Mouse (Mus musculus) hindbrain, embryonic 15.5 days (tissue): ENCODE results near the gene Lrmda. TPM values are rescaled to one million over a fixed set of nuclear protein-coding genes. Genes with fewer than 3 reads are reported as not detected.

ENCODE experiments used
- ATAC-seq: fragments of 200-750 bp; cut with Nextera tagmentation; 2 replicates; pipeline ENCODE4 v1.8.0; 2017; ENCODE audit warnings: low read depth, moderate number of reproducible peaks, moderate TSS enrichment; ENCODE audit not compliant: low FRiP score
- H3K27ac ChIP-seq: fragments of 300-500 bp; sonication (generic); replicated peaks from 2 replicates; pipeline ENCODE4 v1.5.1; 2015; ENCODE audit warnings: mild to moderate bottlenecking, inconsistent platforms
- H3K27me3 ChIP-seq: fragments of 300-500 bp; sonication (generic); 2 replicates; pipeline ENCODE4 v1.6.1; 2015; ENCODE audit warnings: control low read depth, inconsistent platforms
- H3K36me3 ChIP-seq: fragments of 300-500 bp; sonication (generic); 2 replicates; pipeline ENCODE4 v1.6.1; 2015; ENCODE audit warnings: control low read depth, inconsistent platforms
- H3K4me1 ChIP-seq: fragments of 300-500 bp; sonication (generic); replicated peaks from 2 replicates; pipeline ENCODE4 v1.6.1; 2015; ENCODE audit warnings: control low read depth, inconsistent platforms
- H3K4me2 ChIP-seq: fragments of 300-500 bp; sonication (generic); 2 replicates; pipeline ENCODE4 v1.6.1; 2015; ENCODE audit warnings: moderate library complexity, mild to moderate bottlenecking, inconsistent platforms
- H3K4me3 ChIP-seq: fragments of 300-500 bp; sonication (generic); 2 replicates; pipeline ENCODE4 v1.5.1; 2015; ENCODE audit warnings: mild to moderate bottlenecking, inconsistent platforms
- H3K9ac ChIP-seq: fragments of 300-500 bp; sonication (generic); 2 replicates; pipeline ENCODE4 v1.6.1; 2015; ENCODE audit warnings: inconsistent platforms
- H3K9me3 ChIP-seq: fragments of 300-500 bp; sonication (generic); 2 replicates; pipeline ENCODE4 v1.6.1; 2016; ENCODE audit warnings: control low read depth, inconsistent platforms
- WGBS: fragments of 180-500 bp; shearing (Covaris S2); methylation state at CpG from one replicate; pipeline ENCODE4 v1.1.7; 2015; 5-methylcytosine and 5-hydroxymethylcytosine counted together
- polyA plus RNA-seq: library from polyadenylated mRNA; unstranded; fragments of >200 nt; fragmentation: Nextera tagmentation; extraction: Ambion mirVana; gene quantifications from 2 replicates; pipeline ENCODE4 v1.2.1, GENCODE M21; 2015

Gene Lrmda
- polyA plus RNA-seq, 1 experiment from 2014 or later: 0.23 TPM

- Histone ChIP-seq H3K36me3 (no peaks in the 10 kb centered on the region), H3K9ac (no peak overlapping the region), H3K4me1 (no peaks in the 10 kb centered on the region), H3K27me3 (no peaks in the 10 kb centered on the region), H3K4me2 (no peak overlapping the region), H3K9me3 (no peaks in the 10 kb centered on the region), H3K27ac (no peak overlapping the region), H3K4me3 (no peak overlapping the region)
- no peak for ATAC-seq
- 83% methylated on average over 3 of the region's 3 CpGs for WGBS
Observed at GRCm38 (mm10) chr14:22329191-22329590, 309.7 kb downstream of the Lrmda start.

DNA sequence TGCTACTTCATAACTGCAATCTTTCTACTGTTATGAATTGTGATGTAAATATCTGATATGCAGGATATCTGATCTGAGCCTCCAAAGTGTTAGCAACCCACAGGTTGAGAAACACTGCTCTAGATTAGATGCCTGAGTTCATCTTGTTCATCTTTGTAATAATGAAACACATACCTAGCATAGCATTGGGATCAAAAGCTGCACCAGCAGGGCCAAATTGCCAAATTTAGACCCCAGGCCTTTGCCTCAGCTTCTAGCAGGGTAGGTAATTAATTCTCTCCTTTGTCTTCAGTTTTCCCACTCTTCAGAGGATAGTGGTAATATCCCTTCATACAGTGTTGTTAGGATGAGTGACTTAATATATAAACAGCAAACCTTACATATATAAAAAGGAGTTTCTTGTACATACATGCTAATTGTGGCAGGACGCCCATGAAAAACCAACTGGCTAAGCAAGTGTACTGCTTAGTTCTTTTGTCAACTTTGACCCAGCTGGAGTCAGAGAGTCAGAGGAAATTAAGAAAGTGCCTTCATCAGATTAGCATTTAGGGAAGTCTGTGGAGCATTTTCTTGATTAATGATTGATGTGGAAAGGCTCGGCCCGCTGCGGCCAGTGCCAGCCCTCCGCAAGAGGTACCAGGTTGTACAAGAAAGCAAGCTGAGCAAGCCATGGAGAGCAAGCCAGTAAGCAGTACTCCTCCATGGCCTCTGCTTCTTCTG is 315.7 kb downstream of the Lrmda start:
- no peak overlapping the region for H3K9ac ChIP-seq
- no peak for ATAC-seq
- H3K27me3 ChIP-seq: no peaks in the 10 kb centered on the region
- 91% methylated on average over 5 of the region's 5 CpGs for WGBS
- H3K4me2 ChIP-seq: no peak overlapping the region
- H3K4me3 ChIP-seq: no peak overlapping the region
- H3K36me3 ChIP-seq: no peaks in the 10 kb centered on the region
- H3K9me3 ChIP-seq: no peaks in the 10 kb centered on the region
- no peaks in the 10 kb centered on the region for H3K4me1 ChIP-seq
- no peak overlapping the region for H3K27ac ChIP-seq

GRCm38 (mm10) chr14:22339176-22339575 is 319.7 kb downstream of the Lrmda start:
- Histone ChIP-seq H3K4me3 (no peak overlapping the region), H3K4me2 (no peak overlapping the region), H3K9ac (no peak overlapping the region; the same call in 1 of the 2 replicates), H3K9me3 (no peaks in the 10 kb centered on the region), H3K27ac (no peak overlapping the region), H3K27me3 (no peaks in the 10 kb centered on the region), H3K36me3 (no peaks in the 10 kb centered on the region), H3K4me1 (no peaks in the 10 kb centered on the region)
- no peak for ATAC-seq
- 67% methylated on average over 6 of the region's 6 CpGs for WGBS

- H3K9me3 ChIP-seq: no peaks in the 10 kb centered on the region
- no peaks in the 10 kb centered on the region for H3K36me3 ChIP-seq
- H3K9ac ChIP-seq: no peak overlapping the region
- no peak overlapping the region for H3K27ac ChIP-seq
- H3K4me2 ChIP-seq: no peak overlapping the region
- WGBS: 17% methylated on average over 4 of the region's 4 CpGs
- H3K27me3 ChIP-seq: no peaks in the 10 kb centered on the region
- H3K4me3 ChIP-seq: no peak overlapping the region
- ATAC-seq: no peak
- H3K4me1 ChIP-seq: no peaks in the 10 kb centered on the region
Observed at GRCm38 (mm10) chr14:22343357-22343756, 323.8 kb downstream of the Lrmda start.

- 70% methylated on average over 8 of the region's 8 CpGs for WGBS
- Histone ChIP-seq H3K27me3 (no peaks in the 10 kb centered on the region), H3K27ac (no peak overlapping the region), H3K9ac (no peak overlapping the region), H3K36me3 (no peaks in the 10 kb centered on the region), H3K9me3 (no peaks in the 10 kb centered on the region), H3K4me2 (no peak overlapping the region), H3K4me3 (no peak overlapping the region), H3K4me1 (no peaks in the 10 kb centered on the region)
- ATAC-seq: no peak
Observed at GRCm38 (mm10) chr14:22345248-22345647, 325.7 kb downstream of the Lrmda start.

- no peaks in the 10 kb centered on the region for H3K9me3 ChIP-seq
- no peak overlapping the region for H3K9ac ChIP-seq
- 53% methylated on average over 5 of the region's 5 CpGs for WGBS
- H3K27me3 ChIP-seq: no peaks in the 10 kb centered on the region
- no peaks in the 10 kb centered on the region for H3K36me3 ChIP-seq
- ATAC-seq: no peak
- H3K4me1 ChIP-seq: peaks cover 18% of the 10 kb centered on the region
- H3K4me3 ChIP-seq: no peak overlapping the region
- H3K27ac ChIP-seq: no peak overlapping the region
- H3K4me2 ChIP-seq: no peak overlapping the region
Observed at GRCm38 (mm10) chr14:22353626-22354025, 334.1 kb downstream of the Lrmda start.

- H3K27ac ChIP-seq: no peak overlapping the region
- H3K9ac ChIP-seq: no peak overlapping the region
- peaks cover 18% of the 10 kb centered on the region for H3K4me1 ChIP-seq
- 36% methylated on average over 15 of the region's 15 CpGs for WGBS
- no peak overlapping the region for H3K4me2 ChIP-seq
- peak; percentile 11; the same call in 1 of the 2 replicates for ATAC-seq
- H3K27me3 ChIP-seq: no peaks in the 10 kb centered on the region
- no peak overlapping the region for H3K4me3 ChIP-seq
- no peaks in the 10 kb centered on the region for H3K9me3 ChIP-seq
- no peaks in the 10 kb centered on the region for H3K36me3 ChIP-seq
Observed at GRCm38 (mm10) chr14:22354769-22355574, 335.5 kb downstream of the Lrmda start.

GRCm38 (mm10) chr14:22357991-22358503 is 338.5 kb downstream of the Lrmda start:
- ATAC-seq: no peak
- Histone ChIP-seq H3K9ac (no peak overlapping the region), H3K4me1 (peaks cover 18% of the 10 kb centered on the region), H3K9me3 (no peaks in the 10 kb centered on the region), H3K27me3 (no peaks in the 10 kb centered on the region), H3K27ac (no peak overlapping the region), H3K4me2 (no peak overlapping the region), H3K4me3 (no peak overlapping the region), H3K36me3 (no peaks in the 10 kb centered on the region)
- 19% methylated on average over 9 of the region's 9 CpGs for WGBS

GRCm38 (mm10) chr14:22364010-22364748 is 344.7 kb downstream of the Lrmda start:
- no peak for ATAC-seq
- Histone ChIP-seq H3K4me2 (no peak overlapping the region), H3K4me3 (no peak overlapping the region), H3K9ac (no peak overlapping the region), H3K27ac (no peak overlapping the region), H3K36me3 (no peaks in the 10 kb centered on the region), H3K4me1 (no peaks in the 10 kb centered on the region), H3K9me3 (no peaks in the 10 kb centered on the region), H3K27me3 (no peaks in the 10 kb centered on the region)
- WGBS: 81% methylated on average over 6 of the region's 6 CpGs

GRCm38 (mm10) chr14:22364771-22365355 is 345.4 kb downstream of the Lrmda start:
- H3K9ac ChIP-seq: no peak overlapping the region
- no peak overlapping the region for H3K27ac ChIP-seq
- H3K4me3 ChIP-seq: no peak overlapping the region
- H3K27me3 ChIP-seq: no peaks in the 10 kb centered on the region
- WGBS: 64% methylated on average over 6 of the region's 6 CpGs
- ATAC-seq: no peak
- no peaks in the 10 kb centered on the region for H3K36me3 ChIP-seq
- no peaks in the 10 kb centered on the region for H3K9me3 ChIP-seq
- no peak overlapping the region for H3K4me2 ChIP-seq
- no peaks in the 10 kb centered on the region for H3K4me1 ChIP-seq

- ATAC-seq: no peak
- Histone ChIP-seq H3K4me2 (no peak overlapping the region), H3K27ac (no peak overlapping the region)
Observed at GRCm38 (mm10) chr14:22367615-22368014, 348.1 kb downstream of the Lrmda start.

More at GRCm38 (mm10) chr14:22367615-22368014, 348.1 kb downstream of the Lrmda start:
- Histone ChIP-seq H3K9ac (no peak overlapping the region), H3K36me3 (no peaks in the 10 kb centered on the region), H3K4me3 (no peak overlapping the region), H3K9me3 (no peaks in the 10 kb centered on the region), H3K27me3 (no peaks in the 10 kb centered on the region), H3K4me1 (no peaks in the 10 kb centered on the region)
- WGBS: 70% methylated on average over 4 of the region's 4 CpGs
